Mouse (Mus musculus) small intestine, adult 2 months (tissue): ENCODE results near the gene Tnfaip8l2. TPM values are rescaled to one million over a fixed set of nuclear protein-coding genes. Genes with fewer than 3 reads are reported as not detected.
A peak's percentile ranks its signal among the peaks of the same experiment; 100 is the strongest.

Source experiments
- H3K27ac ChIP-seq: fragments of 200-500 bp; 2 replicates; pipeline ENCODE4 v1.5.1; 2012; ENCODE audit warnings: low read depth, low read length, control low read depth, inconsistent platforms; ENCODE audit not compliant: insufficient read depth
- H3K27me3 ChIP-seq: fragments of 200-500 bp; 2 replicates; pipeline ENCODE4 v1.6.1; 2012; ENCODE audit warnings: mild to moderate bottlenecking, moderate library complexity, low read length, inconsistent platforms; ENCODE audit not compliant: control insufficient read depth, insufficient read depth
- H3K36me3 ChIP-seq: fragments of 200-500 bp; 2 replicates; pipeline ENCODE4 v1.6.1; 2012; ENCODE audit warnings: mild to moderate bottlenecking, low read length, control low read depth, inconsistent platforms; ENCODE audit not compliant: control insufficient read depth, insufficient read depth
- H3K4me1 ChIP-seq: fragments of 200-500 bp; 2 replicates; pipeline ENCODE4 v1.6.1; 2012; ENCODE audit warnings: low read length, inconsistent platforms, mixed read lengths; ENCODE audit not compliant: control insufficient read depth, insufficient read depth, insufficient read length
- H3K4me3 ChIP-seq: fragments of 200-500 bp; 2 replicates; pipeline ENCODE4 v1.5.1; 2012; ENCODE audit warnings: low read depth, mild to moderate bottlenecking, control low read depth, inconsistent platforms, low read length, moderate library complexity
- CTCF ChIP-seq: fragments of 200-500 bp; IDR thresholded peaks from 2 replicates; pipeline ENCODE4 v1.5.1; 2012; ENCODE audit warnings: low read depth, mild to moderate bottlenecking, control low read depth, inconsistent platforms, low read length, moderate library complexity, mixed read lengths; ENCODE audit not compliant: insufficient replicate concordance, insufficient read length; ENCODE audit errors: extremely low read depth
- POLR2A ChIP-seq: fragments of 200-500 bp; IDR thresholded peaks from 2 replicates; pipeline ENCODE4 v1.6.1; 2012; ENCODE audit warnings: low read depth, mild to moderate bottlenecking, control low read depth, inconsistent platforms, low read length, moderate library complexity
- WGBS: fragments of 180-500 bp; shearing (Covaris S2); methylation state at CpG from one replicate; pipeline ENCODE4 v1.1.7; 2018; 5-methylcytosine and 5-hydroxymethylcytosine counted together
- polyA plus RNA-seq: library from polyadenylated mRNA; depleted of rRNA; stranded (reverse); fragments of >200 nt; gene quantifications from 2 replicates; pipeline ENCODE4 v1.2.3, GENCODE M21; 2012

Tnfaip8l2 gene
- polyA plus RNA-seq, 1 experiment: 52.3 TPM

DNA sequence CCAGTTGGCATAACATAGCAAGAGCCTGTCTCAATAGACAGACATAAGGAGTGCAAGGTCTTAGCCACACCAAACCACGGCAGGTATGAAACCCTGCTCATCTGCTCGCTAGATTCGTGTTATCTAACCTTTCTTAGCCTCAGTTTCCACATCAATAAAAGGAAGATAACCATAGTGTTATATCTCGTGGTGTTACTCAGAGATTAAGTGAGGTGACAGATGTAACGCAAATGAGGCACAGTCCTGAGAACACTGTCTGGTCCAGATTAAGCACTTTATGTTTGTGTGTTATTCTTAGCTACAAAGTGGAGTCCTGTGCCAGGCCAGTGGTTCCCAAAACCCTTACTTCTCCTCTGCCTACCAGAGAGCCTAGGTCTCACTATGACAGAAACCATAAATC is 22.7 kb upstream of the Tnfaip8l2 start:
- Histone ChIP-seq H3K4me1 (peaks cover 9% of the 10 kb centered on the region), H3K27me3 (peaks cover 10% of the 10 kb centered on the region), H3K4me3 (no peak overlapping the region), H3K36me3 (no peaks in the 10 kb centered on the region), H3K27ac (no peak overlapping the region)
- TF ChIP-seq POLR2A: no peak
- TF ChIP-seq CTCF: no peak
- 50% methylated on average over 5 of the region's 5 CpGs for WGBS

DNA sequence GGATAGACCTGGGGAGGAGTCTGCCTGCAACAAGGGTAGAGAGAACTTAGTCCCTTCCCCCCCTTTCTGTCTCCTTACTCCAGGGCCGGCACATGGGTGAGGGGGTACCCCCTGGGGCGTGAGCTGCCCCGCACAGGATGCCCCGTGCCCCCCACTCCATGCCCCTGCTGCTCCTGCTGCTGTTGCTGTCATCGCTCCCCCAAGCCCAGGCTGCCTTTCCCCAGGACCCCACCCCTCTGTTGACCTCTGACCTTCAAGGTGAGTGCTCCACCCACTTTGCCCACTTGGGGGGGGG is 22.0 kb upstream of the Tnfaip8l2 start:
- WGBS: 82% methylated on average over 5 of the region's 5 CpGs
- Histone ChIP-seq H3K27me3 (peaks cover 10% of the 10 kb centered on the region), H3K27ac (no peak overlapping the region), H3K36me3 (no peaks in the 10 kb centered on the region), H3K4me1 (peaks cover 13% of the 10 kb centered on the region), H3K4me3 (no peak overlapping the region)
- TF ChIP-seq POLR2A: no peak
- no peak for TF ChIP-seq CTCF

DNA sequence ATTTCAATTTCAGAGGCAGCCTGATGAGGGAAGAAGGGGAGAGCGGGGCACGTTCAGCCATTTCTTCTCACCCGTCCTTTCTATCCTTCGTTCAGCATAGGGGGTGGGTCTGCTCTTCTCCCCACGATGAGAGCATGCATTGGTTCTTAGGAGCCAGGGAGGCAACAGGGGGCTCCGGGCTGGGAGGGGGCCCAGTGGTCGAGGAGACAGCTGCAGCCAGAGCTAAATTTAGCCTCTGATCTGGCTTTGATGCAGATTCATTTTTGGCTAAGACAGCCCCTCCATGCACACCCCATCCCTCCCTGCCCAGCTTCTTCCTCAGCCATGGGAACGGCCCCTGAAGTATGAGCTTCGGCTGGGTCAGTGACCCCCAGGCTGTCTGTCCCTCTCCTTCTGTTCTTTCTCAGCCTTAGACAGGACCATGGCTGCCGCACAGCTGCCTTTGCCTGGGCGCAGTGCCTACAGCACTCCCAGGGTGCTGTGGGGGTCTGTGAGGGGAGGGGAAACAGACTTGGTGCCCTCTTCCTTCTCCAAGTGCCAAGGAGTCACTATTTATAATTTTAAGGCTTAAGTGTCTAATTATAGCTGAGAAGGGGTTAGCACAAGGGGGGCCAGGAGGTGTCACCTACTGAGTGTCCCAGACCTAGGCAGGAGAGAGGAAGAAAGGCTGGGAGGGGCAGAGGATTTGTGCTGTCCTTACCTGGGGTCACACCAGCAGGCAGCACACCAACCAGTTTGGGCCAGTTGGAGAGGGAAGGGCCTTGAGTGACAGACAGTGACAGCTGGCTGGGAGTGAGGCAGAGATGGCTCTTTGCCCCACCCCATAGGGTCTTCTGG is 21.5 kb upstream of the Tnfaip8l2 start:
- Histone ChIP-seq H3K27me3 (peaks cover 10% of the 10 kb centered on the region), H3K27ac (no peak overlapping the region), H3K36me3 (no peaks in the 10 kb centered on the region), H3K4me1 (peaks cover 13% of the 10 kb centered on the region), H3K4me3 (no peak overlapping the region)
- WGBS: 71% methylated on average over 11 of the region's 11 CpGs
- TF ChIP-seq CTCF (no peak), POLR2A (no peak)

DNA sequence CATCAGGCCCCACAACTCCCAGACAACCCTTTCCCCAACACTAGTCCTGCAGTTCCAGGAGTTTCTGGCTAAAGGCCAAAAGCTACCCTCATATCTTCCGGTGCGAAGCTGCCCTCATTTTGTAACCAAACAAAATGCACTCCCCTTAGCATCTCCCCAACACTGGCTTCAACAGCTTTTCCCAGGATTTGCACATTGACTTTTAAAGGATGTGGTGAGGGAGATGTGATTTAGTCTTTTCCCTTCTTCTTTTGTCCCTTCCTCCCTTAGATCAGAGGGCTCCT is 20.1 kb upstream of the Tnfaip8l2 start:
- peaks cover 13% of the 10 kb centered on the region for H3K4me1 ChIP-seq
- TF ChIP-seq POLR2A: no peak
- TF ChIP-seq CTCF: no peak
- no peaks in the 10 kb centered on the region for H3K36me3 ChIP-seq
- no peak overlapping the region for H3K27ac ChIP-seq
- no peak overlapping the region for H3K4me3 ChIP-seq
- peaks cover 10% of the 10 kb centered on the region for H3K27me3 ChIP-seq
- 32% methylated on average over 2 of the region's 2 CpGs for WGBS

DNA sequence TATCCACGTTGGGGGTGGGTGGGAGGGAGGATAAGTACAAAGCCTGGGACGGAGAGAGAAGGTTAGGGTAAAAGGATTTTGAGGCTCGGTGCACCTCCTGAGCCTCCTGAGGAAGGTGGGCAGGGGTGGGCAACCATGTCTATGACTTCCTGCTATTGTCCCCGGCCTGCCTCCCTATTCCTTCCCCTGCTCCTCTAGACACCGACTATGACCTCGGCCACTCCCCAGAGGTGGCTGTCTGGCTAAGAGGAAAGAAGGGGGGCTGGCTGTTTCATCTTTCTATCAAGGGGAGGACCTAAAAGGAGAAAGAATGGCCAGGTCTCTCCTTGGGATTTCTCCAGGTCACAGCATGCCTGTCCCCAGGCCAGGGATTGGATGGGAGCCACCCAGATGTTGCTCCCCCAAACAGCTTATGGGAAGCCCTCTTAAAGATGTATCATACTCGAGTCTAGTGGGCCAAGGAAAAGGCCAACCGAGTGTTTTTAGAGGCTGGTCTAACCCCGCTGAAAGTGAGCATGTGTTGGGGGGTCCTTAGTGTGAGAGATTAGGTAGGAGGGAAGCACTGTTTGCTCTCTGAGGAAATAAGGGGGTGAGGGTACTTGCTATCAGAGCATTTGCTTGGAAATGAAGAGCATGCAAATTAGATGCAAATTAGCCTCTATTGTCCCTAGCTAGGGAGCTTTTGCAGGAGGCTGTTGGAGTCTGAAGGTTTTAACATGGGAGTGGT is 19.6 kb upstream of the Tnfaip8l2 start:
- Histone ChIP-seq H3K36me3 (no peaks in the 10 kb centered on the region), H3K27ac (no peak overlapping the region), H3K4me1 (peaks cover 13% of the 10 kb centered on the region), H3K4me3 (no peak overlapping the region), H3K27me3 (peaks cover 10% of the 10 kb centered on the region)
- WGBS: 33% methylated on average over 9 of the region's 9 CpGs
- TF ChIP-seq POLR2A (no peak), CTCF (no peak)

DNA sequence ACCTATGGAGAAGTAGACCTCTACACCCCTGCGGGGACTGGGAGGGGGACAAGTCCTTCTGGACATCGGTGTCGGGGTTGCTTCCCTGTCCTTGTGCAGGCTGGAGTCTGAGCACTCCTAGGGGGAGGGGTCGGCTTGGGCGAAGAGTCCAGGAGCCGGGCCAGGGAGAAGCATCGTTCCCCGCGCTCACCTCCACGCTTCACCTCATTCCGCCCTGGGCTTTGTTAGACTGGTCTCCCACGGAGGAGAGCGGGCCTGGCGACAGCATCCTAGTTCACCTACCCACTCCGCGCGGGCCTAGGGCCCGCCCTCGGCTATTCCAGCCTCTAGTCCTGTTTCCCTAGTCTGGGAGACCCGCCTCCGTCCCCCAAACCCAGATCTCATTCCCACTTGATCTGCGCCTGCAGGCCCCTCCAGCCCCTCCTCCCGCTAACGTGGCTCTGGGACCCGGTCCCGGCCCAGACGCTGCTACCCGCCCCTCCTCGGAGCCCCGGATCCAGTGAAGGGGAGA is 18.9 kb upstream of the Tnfaip8l2 start:
- Histone ChIP-seq H3K4me1 (peaks cover 13% of the 10 kb centered on the region), H3K4me3 (peak overlapping the region; percentile 80), H3K27me3 (peaks cover 10% of the 10 kb centered on the region), H3K27ac (no peak overlapping the region), H3K36me3 (no peaks in the 10 kb centered on the region)
- 8% methylated on average over 30 of the region's 30 CpGs for WGBS
- TF ChIP-seq POLR2A: no peak
- no peak for TF ChIP-seq CTCF
